Mouse (Mus musculus) T-helper 17 cell (primary cell): Measurements from ENCODE around the gene Rerg.

Source experiments
- in situ Hi-C, 2 experiments: fragments of 300-600 bp; cut with MboI, MseI; formaldehyde crosslinking; loops; 1 replicate in 1 of 2; 2 replicates in 1 of 2; pipeline ENCODE4 v1.15.1; 2025; ENCODE audit warnings: high pct_unique_total_duplicates in 2 of 2

Rerg gene

DNA sequence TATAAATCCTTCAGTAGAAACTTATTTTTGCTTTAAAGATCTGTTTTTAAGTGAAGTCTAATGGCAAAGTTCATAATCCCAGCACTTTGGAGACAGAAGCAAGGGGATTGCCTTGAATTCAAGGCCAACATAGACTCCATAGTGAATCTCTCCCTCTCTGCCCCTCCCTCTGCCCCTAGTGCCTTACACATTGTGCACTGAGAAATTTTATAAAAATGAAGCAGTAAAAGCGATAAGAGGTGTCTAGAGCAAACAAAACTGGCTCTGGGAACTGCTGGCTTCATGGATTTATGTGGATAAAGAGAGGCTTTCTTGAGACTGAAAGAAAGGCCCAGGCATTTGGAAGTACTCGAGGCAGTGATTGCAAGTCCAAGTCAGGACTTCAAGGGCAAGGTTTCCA is 145.8 kb downstream of the Rerg start:
- in situ Hi-C loops: no loop called here

DNA sequence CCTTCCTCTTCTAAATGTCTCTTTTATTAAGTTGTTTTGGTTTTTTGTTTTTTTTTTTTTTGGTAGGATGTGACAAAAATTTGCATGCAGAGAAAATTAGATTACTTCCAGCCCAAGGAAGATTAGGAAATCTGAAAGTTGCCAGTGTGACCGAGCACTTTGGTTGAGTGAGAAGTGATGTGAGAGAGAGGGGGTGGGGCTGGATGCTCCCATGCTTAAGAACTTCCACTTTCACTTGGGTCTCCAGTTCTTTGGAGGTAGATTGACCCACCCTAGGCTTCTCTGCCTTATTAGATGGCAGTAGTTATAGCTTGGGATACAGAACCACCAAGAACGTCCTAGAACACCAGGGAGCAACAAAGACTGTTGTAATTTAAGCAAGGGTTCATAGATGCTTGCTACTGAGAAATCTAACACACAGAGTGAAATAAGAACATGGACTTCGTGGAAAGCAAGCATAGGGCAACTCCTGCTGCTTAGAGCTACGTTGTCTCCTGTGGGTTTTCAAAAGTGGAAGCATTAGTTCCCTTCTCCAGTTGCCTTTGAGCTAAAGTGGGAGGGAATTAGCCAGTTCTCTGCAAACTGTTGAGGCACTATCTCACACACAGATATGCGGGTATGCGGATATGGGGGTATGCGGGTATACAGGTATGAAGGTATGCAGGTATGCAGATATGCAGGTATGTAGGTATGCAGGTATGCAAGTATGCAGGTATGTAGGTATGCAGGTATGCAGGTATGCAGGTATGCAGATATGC is 152.9 kb downstream of the Rerg start:
- in situ Hi-C loops: no loop called here

DNA sequence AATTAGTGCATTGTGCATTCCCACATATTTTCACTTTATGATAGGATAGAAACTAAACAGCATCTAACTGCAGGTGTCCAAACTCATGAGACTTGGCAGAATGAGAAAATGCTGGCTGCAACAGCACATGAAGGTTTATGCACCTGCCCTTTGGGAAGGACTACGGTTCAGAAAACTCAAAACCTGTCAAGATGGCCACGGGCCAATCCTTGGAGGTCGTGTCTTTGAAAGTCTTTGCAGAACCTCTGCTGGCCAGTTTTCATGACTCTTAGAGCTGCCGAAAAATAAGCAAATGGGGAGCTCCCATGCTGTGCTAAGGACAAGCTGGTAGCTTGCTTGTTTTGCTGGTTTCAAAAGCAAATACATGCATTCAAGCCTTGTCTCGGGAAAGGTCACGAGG is 156.0 kb downstream of the Rerg start:
- in situ Hi-C loops: no loop called here

DNA sequence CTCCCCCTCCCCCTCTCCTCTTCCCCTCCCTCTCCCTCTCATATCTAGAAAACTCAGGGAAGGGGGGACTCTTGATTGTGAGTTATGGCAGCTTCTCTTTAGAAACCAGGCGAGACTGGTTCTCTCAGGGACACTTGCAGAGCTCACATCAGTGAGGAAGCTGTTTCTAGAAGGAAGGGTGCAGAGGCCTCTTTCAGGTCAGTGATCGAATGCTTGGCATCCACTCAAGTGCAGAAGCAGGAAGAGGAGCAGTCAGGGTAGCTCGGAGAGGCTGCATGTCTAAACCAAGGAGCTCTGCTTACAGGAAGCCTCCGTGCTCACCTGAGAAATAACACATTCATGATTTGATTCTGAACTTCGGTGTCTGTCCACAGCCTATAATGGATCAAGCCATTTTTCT is 159.1 kb downstream of the Rerg start:
- in situ Hi-C loops: no loop called here
